Mouse (Mus musculus): ENCODE measurements around the gene Stoml3.

Gene Stoml3

GRCm38 (mm10) chr3:53488353-53488752, at the start of gene Stoml3:
Gene Stoml3 (plus strand): TSS chr3:53488653.
- in situ Hi-C loops (cut with MboI) = no loop called here

- in situ Hi-C loops (cut with MboI) = no loop called here
These were observed 42.9 kb upstream of the Stoml3 start for GRCm38 (mm10) chr3:53445540-53445939.

DNA sequence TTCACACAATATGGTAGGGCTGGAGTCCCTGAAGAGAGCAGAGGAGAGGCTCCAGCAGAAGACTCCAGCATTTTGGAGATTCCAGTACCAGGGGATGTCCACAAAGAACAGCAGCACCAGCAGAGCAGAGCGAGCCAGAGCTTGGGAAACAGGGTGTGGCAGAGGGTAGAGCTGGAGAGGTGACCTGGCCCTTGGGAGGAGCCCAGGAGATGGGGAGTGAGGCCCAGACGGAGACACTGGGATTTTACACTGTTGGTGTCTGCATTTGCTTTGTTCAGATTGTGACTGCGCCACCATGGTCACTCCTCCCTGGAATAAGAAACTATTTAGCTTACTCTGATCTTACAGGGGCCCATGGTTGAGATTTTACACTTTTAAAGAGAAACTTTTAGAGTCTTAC, 41.7 kb upstream of the Stoml3 start:
- in situ Hi-C loops (cut with MboI) = no loop called here

- in situ Hi-C loops (cut with MboI) = no loop called here
These were observed 40.2 kb upstream of the Stoml3 start for GRCm38 (mm10) chr3:53448208-53448607.

DNA sequence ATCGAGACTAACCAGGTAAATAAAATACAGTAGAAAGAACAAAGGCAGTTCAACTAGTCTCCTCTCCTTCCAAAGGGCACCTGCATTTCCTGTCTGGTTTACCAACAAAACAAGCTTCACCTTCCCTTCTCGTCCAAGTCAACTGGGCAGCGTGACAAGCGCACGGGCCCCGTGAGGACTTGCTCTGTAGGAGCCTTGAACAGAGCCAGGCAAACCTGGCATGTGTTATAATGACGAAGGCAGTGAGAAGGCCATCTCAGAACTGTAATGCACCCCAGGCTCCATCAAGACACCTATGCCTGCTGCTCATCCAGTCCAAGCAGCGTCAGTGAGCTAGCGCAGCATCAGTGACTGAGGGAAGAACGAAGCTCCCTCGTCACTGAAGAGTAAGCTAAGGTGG, 37.8 kb upstream of the Stoml3 start:
- in situ Hi-C loops (cut with MboI) = loop anchor here (10.0 to 25.0 kb wide), 3 partner anchors 416 to 1963 kb away; partner anchors contain the start of gene Rab33b

- in situ Hi-C loops (cut with MboI) = loop anchor here (10.0 to 25.0 kb wide), 3 partner anchors 418 to 1965 kb away; partner anchors contain the start of gene Rab33b
These were observed 36.1 kb upstream of the Stoml3 start for GRCm38 (mm10) chr3:53452351-53452750.

DNA sequence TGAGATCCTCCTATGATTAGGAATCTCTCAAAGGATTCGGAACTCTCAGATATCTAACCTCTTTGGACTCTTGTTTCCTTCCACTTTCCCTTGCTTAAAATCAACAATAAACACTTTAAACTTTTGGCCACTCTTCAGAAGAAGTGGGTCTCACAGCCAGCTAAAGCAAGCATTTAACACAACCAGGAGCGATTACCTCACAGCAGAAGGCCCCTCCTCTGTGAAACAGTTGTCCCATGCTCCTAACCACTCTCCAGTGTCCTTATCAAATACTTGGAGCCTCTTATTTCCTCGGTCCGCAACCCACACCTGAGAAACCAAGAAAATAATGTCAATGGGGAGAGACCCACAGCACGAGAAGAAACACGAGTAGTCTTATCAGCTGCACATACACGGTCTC, 35.1 kb upstream of the Stoml3 start:
- in situ Hi-C loops (cut with MboI) = loop anchor here (10.0 to 25.0 kb wide), 3 partner anchors 419 to 1966 kb away; partner anchors contain the start of gene Rab33b

DNA sequence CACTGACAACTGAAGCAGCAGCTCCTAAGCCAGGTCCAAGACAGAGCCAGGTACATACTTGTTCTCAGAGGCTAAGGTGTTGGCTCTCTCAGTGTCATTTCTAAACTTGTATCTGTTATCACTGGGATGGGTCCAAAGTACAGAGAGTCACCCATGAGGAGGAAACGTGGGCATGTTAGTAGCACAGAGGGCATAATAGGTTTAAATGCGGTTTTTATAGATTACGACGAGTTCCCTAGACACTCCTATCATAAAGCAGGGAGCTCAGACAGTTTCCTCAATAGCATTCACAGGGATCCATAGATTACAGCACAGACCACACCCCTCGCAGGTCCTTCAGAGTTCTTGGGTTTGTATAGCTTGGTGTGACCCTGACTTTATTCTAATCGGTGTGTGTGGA, 34.4 kb upstream of the Stoml3 start:
- in situ Hi-C loops (cut with MboI) = loop anchor here (10.0 to 25.0 kb wide), 3 partner anchors 419 to 1967 kb away; partner anchors contain the start of gene Rab33b

DNA sequence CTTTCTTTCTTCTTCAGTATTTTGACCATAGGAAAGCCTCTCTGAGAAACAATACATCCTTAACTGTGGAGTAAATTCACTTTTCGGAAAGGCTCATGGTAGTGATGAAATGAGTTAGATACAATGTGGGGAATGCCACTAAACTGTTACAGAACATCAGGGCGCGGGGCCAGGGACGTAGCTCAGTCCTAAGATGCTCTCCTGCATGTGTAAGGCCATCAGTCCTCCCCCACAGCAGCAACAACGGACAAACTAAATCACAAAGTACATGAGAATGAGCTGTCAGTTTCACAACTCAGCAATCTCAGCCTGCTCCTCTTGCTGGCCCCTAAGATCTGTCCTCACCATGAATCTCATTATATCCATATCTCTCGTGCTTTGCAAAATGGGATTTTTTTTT, 33.9 kb upstream of the Stoml3 start:
- in situ Hi-C loops (cut with MboI) = loop anchor here (10.0 to 25.0 kb wide), 3 partner anchors 420 to 1967 kb away; partner anchors contain the start of gene Rab33b

GRCm38 (mm10) chr3:53454984-53455383, 33.5 kb upstream of the Stoml3 start:
- in situ Hi-C loops (cut with MboI) = loop anchor here (10.0 to 25.0 kb wide), 3 partner anchors 420 to 1968 kb away; partner anchors contain the start of gene Rab33b

DNA sequence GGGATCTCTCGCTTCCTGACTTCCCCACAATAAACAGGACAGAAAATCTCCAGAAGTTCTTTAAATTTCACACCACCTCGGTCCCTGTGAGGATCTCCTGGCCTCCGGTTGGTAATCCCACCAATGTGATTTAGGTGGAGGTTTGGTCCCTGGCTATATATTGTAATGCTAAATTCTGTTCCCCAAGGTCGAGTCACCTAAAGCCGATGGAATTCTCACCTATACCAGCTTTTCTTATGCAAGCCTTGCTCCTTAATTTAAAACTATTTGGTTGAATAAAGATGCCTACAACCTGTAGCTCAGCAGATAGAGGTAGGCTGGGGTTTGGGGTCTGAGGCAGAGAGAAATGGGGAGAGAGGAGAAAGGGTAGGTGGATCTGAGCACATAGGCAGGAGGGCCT, 30.7 kb upstream of the Stoml3 start:
- in situ Hi-C loops (cut with MboI) = loop anchor here (10.0 to 25.0 kb wide), 3 partner anchors 423 to 1970 kb away; partner anchors contain the start of gene Rab33b

GRCm38 (mm10) chr3:53460106-53460505, 28.3 kb upstream of the Stoml3 start:
- in situ Hi-C loops (cut with MboI) = loop anchor here (25.0 kb wide), 1 partner anchor 1973 kb away; the partner anchor contains the start of gene Rab33b

DNA sequence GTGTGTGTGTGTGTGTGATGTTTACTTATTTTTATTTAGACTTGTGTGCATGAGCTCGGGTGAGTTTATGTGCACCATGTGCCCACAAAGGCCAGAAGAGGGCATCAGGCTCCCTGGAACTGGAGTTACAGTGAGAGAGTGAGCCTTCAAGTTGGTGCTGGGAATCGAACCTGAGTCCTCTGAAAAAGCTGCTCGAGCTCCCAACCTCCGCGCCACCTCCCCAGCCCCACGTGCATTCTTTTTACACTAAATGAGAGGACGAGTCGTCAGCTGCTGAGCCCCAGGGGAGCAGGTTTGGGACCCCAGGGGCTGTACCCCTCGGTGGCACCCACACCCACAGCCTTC, 25.8 kb upstream of the Stoml3 start:
- in situ Hi-C loops (cut with MboI) = loop anchor here (25.0 kb wide), 1 partner anchor 1975 kb away; the partner anchor contains the start of gene Rab33b

DNA sequence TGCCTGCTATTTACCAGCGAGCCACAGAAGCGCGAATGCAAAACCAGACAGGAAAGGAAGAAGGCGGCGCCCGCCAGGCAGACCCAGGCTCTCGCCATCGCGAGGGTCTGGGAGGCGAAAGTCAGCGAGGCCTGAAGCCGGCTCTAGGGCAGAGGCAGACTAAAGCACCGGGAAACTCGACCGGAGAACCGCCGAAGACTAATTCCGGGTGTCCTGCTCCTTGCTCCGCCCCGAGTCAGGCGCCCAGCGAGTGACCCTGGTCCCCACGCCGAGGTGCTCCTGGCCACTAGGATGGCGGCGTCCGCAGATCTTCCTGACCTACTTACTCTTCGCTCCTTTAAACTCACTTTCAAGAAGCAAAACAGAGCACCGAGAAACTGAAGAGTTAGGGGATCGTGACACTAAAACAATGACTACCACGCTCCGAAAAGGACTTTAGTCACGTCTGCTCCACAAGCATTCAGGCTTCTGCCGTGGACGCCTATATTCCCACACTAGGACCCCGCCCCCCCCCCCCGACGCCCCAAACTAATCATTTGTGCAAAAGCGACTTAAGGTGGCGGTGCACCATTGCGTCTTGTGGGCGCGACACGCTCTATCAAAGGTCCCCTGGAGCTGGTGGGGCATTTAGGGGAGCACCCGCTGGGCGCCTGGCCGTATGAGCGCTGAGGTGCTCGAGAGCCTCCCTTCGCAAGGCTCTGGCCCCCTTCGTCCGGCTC, 25.2 kb upstream of the Stoml3 start, which contains the start of the genes Nhlrc3 and Proser1:
Gene Nhlrc3 (minus strand): TSS at position 287 of the 719 bp plus-strand sequence.
Gene Proser1 (plus strand): TSS at position 621 of the 719 bp plus-strand sequence.
- in situ Hi-C loops (cut with MboI) = loop anchor here (25.0 kb wide), 1 partner anchor 1976 kb away; the partner anchor contains the start of gene Rab33b

DNA sequence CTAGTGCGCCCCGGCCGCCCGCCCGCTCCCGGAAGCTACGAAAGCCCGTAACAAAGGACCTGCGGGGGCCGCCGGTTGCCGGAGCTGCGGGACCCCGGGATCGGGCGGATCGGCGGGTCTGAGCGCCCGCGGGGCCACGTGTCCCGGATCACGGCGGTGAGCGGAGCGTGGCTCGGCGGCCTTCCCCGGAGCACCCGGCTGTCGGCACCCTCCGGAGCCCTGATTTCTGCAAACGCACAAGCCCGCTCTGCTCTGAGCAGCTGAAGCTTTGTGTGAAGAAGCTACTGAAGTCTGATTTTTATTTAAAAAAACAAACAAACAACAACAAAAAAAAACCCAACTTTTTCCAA, 24.7 kb upstream of the Stoml3 start:
- in situ Hi-C loops (cut with MboI) = loop anchor here (25.0 kb wide), 1 partner anchor 1976 kb away; the partner anchor contains the start of gene Rab33b

GRCm38 (mm10) chr3:53464146-53464698, 24.2 kb upstream of the Stoml3 start:
- in situ Hi-C loops (cut with MboI) = loop anchor here (25.0 kb wide), 1 partner anchor 1977 kb away; the partner anchor contains the start of gene Rab33b

GRCm38 (mm10) chr3:53465330-53465729, 23.1 kb upstream of the Stoml3 start:
- in situ Hi-C loops (cut with MboI) = loop anchor here (25.0 kb wide), 1 partner anchor 1978 kb away; the partner anchor contains the start of gene Rab33b

- in situ Hi-C loops (cut with MboI) = loop anchor here (25.0 kb wide), 1 partner anchor 1979 kb away; the partner anchor contains the start of gene Rab33b
These were observed 22.0 kb upstream of the Stoml3 start for GRCm38 (mm10) chr3:53466481-53466880.

DNA sequence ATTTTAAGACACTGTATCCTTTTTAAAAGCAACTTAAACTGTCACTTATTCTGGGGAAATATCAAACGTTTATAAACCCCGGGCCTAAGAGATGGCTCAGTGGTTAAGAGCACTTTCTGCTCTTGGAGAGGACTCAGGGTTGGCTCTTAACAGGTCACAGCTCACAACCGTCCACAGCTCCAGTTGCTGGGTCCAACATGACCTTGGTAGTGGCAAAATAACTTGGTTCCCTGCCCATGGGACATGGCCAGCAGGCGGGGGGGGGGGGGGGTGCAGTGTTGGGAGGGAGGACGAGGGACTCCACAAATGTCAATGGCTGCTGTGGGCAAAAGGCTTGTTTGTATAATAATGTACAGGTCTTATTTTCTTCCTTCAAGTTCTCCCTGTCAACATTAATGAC, 21.1 kb upstream of the Stoml3 start:
- in situ Hi-C loops (cut with MboI) = loop anchor here (25.0 kb wide), 1 partner anchor 1980 kb away; the partner anchor contains the start of gene Rab33b

DNA sequence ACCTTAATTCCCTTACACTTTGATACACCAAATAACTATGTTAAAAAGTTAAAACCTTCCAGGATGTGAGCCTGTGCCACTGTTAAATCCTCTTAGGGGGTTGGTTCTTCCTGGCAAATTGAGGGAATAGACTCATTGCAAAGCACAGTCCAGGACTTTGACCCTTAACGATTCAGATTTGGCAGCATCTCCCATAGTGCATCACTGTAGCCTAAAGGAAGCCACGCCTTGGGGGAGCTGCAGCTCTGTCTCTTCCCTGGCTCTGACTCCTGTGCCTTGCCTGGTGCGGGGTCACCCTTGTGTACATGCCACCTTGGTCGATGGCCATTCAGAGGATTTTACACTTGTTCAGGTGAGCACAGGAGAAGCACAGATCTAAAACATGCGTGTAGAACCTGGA, 18.8 kb upstream of the Stoml3 start:
- in situ Hi-C loops (cut with MboI) = loop anchor here (25.0 kb wide), 1 partner anchor 1982 kb away; the partner anchor contains the start of gene Rab33b

GRCm38 (mm10) chr3:53472061-53472460, 16.4 kb upstream of the Stoml3 start:
- in situ Hi-C loops (cut with MboI) = loop anchor here (25.0 kb wide), 1 partner anchor 1985 kb away; the partner anchor contains the start of gene Rab33b

GRCm38 (mm10) chr3:53474179-53474578, 14.3 kb upstream of the Stoml3 start:
- in situ Hi-C loops (cut with MboI) = loop anchor here (25.0 kb wide), 1 partner anchor 1987 kb away; the partner anchor contains the start of gene Rab33b
